Mouse (Mus musculus) liver, embryonic 16.5 days (tissue): ENCODE results near the gene Btnl2. TPM values are rescaled to one million over a fixed set of nuclear protein-coding genes. Genes with fewer than 3 reads are reported as not detected.

ENCODE experiments used
- ATAC-seq: fragments of 200-750 bp; cut with Nextera tagmentation; 2 replicates; pipeline ENCODE4 v1.8.0; 2017; ENCODE audit warnings: low read depth, mild to moderate bottlenecking, moderate number of reproducible peaks, moderate library complexity
- H3K27ac ChIP-seq: fragments of 300-500 bp; sonication (generic); 2 replicates; pipeline ENCODE4 v1.5.1; 2014; ENCODE audit warnings: mild to moderate bottlenecking, low read length
- H3K27me3 ChIP-seq: fragments of 300-500 bp; sonication (generic); 2 replicates; pipeline ENCODE4 v1.6.1; 2014; ENCODE audit warnings: low read depth, low read length, mixed read lengths; ENCODE audit not compliant: control insufficient read depth, insufficient read depth
- H3K36me3 ChIP-seq: fragments of 300-500 bp; sonication (generic); 2 replicates; pipeline ENCODE4 v1.6.1; 2014; ENCODE audit warnings: mild to moderate bottlenecking; ENCODE audit not compliant: control insufficient read depth, insufficient read depth
- H3K4me1 ChIP-seq: fragments of 300-500 bp; sonication (generic); 2 replicates; pipeline ENCODE4 v1.6.1; 2014; ENCODE audit warnings: low read depth, low read length, mixed read lengths; ENCODE audit not compliant: control insufficient read depth
- H3K4me2 ChIP-seq: fragments of 300-500 bp; sonication (generic); 2 replicates; pipeline ENCODE4 v1.6.1; 2014; ENCODE audit warnings: low read depth, low read length, mixed read lengths
- H3K4me3 ChIP-seq: fragments of 300-500 bp; sonication (generic); 2 replicates; pipeline ENCODE4 v1.5.1; 2014; ENCODE audit warnings: low read depth, mild to moderate bottlenecking, low read length
- H3K9ac ChIP-seq: fragments of 300-500 bp; sonication (generic); 2 replicates; pipeline ENCODE4 v1.6.1; 2014; ENCODE audit warnings: low read depth, low read length
- H3K9me3 ChIP-seq: fragments of 300-500 bp; sonication (generic); replicated peaks from 2 replicates; pipeline ENCODE4 v1.6.1; 2016; ENCODE audit warnings: low read length; ENCODE audit not compliant: control insufficient read depth
- WGBS: fragments of 180-500 bp; shearing (Covaris S2); extraction: QIAGEN DNeasy Blood & Tissue Kit; methylation state at CpG from one replicate; pipeline ENCODE4 v1.1.7; 2014; ENCODE audit not compliant: insufficient replicate concordance; 5-methylcytosine and 5-hydroxymethylcytosine counted together
- polyA plus RNA-seq: library from polyadenylated mRNA; unstranded; fragments of >200 nt; fragmentation: Nextera tagmentation; extraction: Ambion mirVana; gene quantifications from 2 replicates; pipeline ENCODE4 v1.2.1, GENCODE M21; 2015

Btnl2 gene
- polyA plus RNA-seq, 1 experiment from 2014 or later = 0.13 TPM

DNA sequence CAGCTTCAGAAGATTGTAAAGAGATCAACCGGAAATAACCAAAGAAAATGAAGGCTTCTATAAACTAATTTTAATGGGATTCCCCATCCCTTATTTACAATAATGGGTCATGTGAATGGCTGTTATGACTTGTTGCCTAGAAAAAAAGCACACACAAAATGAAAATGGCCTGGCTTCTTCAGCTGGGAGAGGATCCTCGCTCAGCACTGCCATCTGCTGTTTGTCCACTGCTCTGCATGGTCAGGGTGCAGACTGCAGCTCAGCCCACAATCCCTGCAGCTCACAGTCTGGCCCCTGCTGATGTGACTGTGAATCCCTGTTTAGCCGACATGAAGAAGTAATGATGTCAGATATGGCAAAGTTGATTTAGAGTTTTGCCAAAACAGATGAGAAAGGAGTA, 41.2 kb upstream of the Btnl2 start:
- H3K27ac ChIP-seq = no peak overlapping the region
- no peak for ATAC-seq
- no peaks in the 10 kb centered on the region for H3K27me3 ChIP-seq
- no peaks in the 10 kb centered on the region; the same call in none of the 2 replicates for H3K4me1 ChIP-seq
- no peak overlapping the region for H3K4me3 ChIP-seq
- no peak overlapping the region for H3K9ac ChIP-seq
- no peaks in the 10 kb centered on the region for H3K9me3 ChIP-seq
- WGBS = 26% methylated on average over 3 of the region's 3 CpGs
- H3K4me2 ChIP-seq = no peak overlapping the region
- no peaks in the 10 kb centered on the region for H3K36me3 ChIP-seq

DNA sequence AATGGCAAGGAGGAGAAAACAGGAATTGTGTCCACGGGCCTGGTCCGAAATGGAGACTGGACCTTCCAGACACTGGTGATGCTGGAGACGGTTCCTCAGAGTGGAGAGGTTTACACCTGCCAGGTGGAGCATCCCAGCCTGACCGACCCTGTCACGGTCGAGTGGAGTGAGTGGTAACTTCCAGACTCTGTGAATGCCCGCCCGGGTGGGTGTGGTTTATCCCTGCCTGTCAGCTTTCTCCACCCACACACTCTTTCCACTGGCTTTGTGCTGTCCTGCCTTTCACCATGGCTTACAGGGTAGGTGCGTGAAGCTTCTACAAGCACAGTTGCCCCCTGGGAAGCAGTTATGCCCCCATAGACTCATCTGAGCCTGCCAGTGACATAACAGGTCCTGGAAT, 40.3 kb upstream of the Btnl2 start:
- 56% methylated on average over 9 of the region's 9 CpGs for WGBS
- Histone ChIP-seq H3K9me3 (no peaks in the 10 kb centered on the region), H3K4me1 (no peaks in the 10 kb centered on the region; the same call in none of the 2 replicates), H3K27ac (no peak overlapping the region), H3K36me3 (no peaks in the 10 kb centered on the region), H3K4me3 (no peak overlapping the region), H3K27me3 (no peaks in the 10 kb centered on the region), H3K9ac (no peak overlapping the region), H3K4me2 (no peak overlapping the region)
- ATAC-seq = no peak

DNA sequence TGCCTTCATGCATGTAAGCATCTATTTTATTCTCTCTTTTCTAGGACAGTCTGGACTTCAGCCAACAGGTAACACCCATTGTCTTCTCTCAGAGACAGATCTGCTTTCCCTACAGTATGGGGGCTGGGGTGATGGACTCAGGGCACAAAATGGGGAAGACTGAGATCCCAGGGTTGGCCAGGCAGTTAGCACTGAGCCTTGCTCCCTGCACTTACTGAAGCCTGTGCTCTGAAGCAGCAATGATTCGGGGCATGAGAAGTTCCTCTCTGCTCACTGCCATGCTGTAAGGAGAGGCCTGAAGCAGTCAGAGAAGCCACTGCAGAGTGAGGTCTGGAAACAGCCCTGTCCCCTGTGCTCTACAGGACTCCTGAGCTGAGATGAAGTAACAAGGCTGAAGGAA, 39.1 kb upstream of the Btnl2 start:
- H3K27ac ChIP-seq = no peak overlapping the region
- ATAC-seq = no peak
- H3K9ac ChIP-seq = no peak overlapping the region
- H3K4me2 ChIP-seq = no peak overlapping the region
- H3K9me3 ChIP-seq = no peaks in the 10 kb centered on the region
- no peaks in the 10 kb centered on the region for H3K4me1 ChIP-seq
- H3K27me3 ChIP-seq = no peaks in the 10 kb centered on the region
- WGBS = 54% methylated on average over 1 of the region's 1 CpGs
- no peaks in the 10 kb centered on the region for H3K36me3 ChIP-seq
- no peak overlapping the region for H3K4me3 ChIP-seq

DNA sequence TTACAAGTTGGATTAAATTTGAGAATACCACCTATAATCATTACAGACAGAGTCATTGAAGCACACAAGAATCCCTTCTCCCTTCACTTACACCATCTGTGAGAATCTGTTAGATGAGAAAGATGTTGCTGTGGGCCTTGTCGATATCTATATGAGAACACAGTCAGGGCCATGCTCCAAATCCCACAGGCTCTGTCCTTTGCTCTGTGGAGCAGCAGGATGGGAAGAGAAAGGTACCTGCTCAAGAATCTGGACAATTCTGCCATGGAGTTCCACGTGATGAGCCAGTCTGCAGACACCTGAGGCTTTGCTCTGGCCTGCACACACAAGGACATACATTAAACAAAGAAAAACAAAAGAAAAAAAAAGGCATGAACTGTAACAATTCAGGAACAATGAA, 37.9 kb upstream of the Btnl2 start:
- WGBS = 46% methylated on average over 2 of the region's 2 CpGs
- no peak overlapping the region for H3K4me3 ChIP-seq
- H3K4me2 ChIP-seq = no peak overlapping the region
- H3K27me3 ChIP-seq = no peaks in the 10 kb centered on the region
- H3K4me1 ChIP-seq = no peaks in the 10 kb centered on the region
- ATAC-seq = no peak
- no peak overlapping the region for H3K27ac ChIP-seq
- no peak overlapping the region for H3K9ac ChIP-seq
- H3K36me3 ChIP-seq = no peaks in the 10 kb centered on the region
- no peaks in the 10 kb centered on the region for H3K9me3 ChIP-seq

DNA sequence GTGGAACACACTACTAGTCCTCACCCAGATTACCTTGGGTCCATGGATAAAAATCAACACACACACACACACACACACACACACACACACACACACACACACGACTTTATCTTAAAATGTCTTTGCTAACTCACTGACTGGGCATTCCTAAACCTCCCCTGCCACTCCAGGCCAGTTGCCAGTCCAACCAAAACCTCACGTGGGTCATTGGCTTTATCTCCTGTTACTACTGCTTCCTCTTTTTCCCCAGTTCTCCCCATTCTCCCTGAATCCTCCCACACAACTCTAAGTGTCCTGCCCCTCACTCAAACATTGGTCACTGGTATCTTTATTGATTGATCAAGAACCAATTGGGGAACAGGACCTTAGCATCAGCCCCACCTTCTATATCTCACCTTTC, 37.3 kb upstream of the Btnl2 start:
- H3K4me1 ChIP-seq = no peaks in the 10 kb centered on the region
- H3K27ac ChIP-seq = no peak overlapping the region
- 19% methylated on average over 2 of the region's 2 CpGs for WGBS
- H3K27me3 ChIP-seq = no peaks in the 10 kb centered on the region
- no peaks in the 10 kb centered on the region for H3K36me3 ChIP-seq
- no peak overlapping the region for H3K4me3 ChIP-seq
- no peak overlapping the region for H3K9ac ChIP-seq
- H3K4me2 ChIP-seq = no peak overlapping the region
- no peak for ATAC-seq
- no peaks in the 10 kb centered on the region for H3K9me3 ChIP-seq

DNA sequence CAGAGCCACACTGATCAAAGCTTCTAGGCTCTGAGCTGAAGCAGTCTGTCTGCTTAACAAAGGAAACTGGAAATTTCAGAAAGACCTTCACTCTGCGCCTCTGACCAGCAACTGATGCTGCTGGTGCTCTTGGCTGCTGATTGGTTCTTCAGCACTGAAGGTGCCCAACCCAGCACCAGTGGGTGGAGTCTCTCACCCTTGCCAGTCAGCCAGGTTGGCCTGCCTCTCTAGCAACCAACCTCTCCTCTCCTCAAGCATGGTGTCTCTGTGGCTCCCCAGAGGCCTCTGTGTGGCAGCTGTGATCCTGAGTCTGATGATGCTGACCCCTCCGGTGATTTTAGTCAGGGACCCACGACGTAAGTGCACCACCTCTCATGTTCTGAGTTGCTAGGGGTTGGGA, 29.2 kb upstream of the Btnl2 start, which contains the start of gene H2-Eb2:
TSS of gene H2-Eb2 (plus strand) at position 230 of the 400 bp plus-strand sequence.
- Histone ChIP-seq H3K27ac (no peak within 1 kb of the TSS), H3K9ac (no peak within 1 kb of the TSS), H3K36me3 (no peaks in the 10 kb centered on the region), H3K27me3 (no peaks in the 10 kb centered on the region), H3K4me1 (no peaks in the 10 kb centered on the region), H3K9me3 (no peaks in the 10 kb centered on the region), H3K4me2 (no peak within 1 kb of the TSS), H3K4me3 (no peak within 1 kb of the TSS)
- no peak for ATAC-seq
- 57% methylated on average over 4 of the region's 4 CpGs for WGBS

DNA sequence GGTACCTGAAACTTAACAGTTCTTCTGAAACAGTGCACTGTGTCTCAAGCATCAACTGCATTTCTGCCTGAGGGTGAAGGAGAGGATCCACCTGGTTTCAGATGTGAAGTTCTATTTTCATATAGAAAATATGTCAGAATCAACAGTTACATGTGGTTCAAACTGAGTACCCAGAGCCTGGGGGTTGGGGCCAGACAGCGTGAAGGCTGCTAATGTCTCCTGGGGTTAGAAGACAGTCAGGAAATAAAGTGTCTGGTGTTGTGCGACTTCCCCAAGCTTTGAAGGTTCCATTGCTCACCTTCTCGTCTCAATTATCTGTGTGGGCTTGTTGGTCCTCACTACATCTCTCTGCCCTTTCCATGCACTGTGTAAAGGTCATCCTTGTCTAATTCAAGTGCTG, 28.2 kb upstream of the Btnl2 start:
- Histone ChIP-seq H3K4me2 (no peak overlapping the region), H3K36me3 (no peaks in the 10 kb centered on the region), H3K4me3 (no peak overlapping the region), H3K9ac (no peak overlapping the region), H3K27ac (no peak overlapping the region), H3K4me1 (no peaks in the 10 kb centered on the region), H3K27me3 (no peaks in the 10 kb centered on the region), H3K9me3 (no peaks in the 10 kb centered on the region)
- WGBS = 49% methylated on average over 3 of the region's 3 CpGs
- ATAC-seq = no peak

DNA sequence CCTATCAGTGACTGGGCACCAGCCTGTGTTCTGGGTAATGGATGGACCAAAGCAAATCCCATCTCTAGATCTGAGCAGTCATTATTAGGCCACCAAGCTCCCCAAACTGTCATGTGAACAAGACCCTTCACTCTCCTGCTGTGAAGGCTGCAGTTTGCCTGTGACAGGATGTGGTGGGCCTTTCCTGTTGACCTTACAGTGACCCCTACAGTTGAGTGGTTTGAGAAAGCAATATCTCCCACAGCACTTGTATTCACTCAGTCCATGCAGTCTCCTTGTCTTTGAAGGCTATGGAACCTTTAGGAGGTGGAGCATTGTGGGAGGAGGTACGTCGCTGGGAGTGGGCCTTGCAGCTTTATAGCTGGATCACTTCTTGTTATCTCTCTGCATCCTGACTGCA, 24.8 kb upstream of the Btnl2 start:
- Histone ChIP-seq H3K27ac (no peak overlapping the region), H3K36me3 (no peaks in the 10 kb centered on the region), H3K4me3 (no peak overlapping the region), H3K9me3 (no peaks in the 10 kb centered on the region), H3K4me1 (no peaks in the 10 kb centered on the region), H3K27me3 (no peaks in the 10 kb centered on the region), H3K4me2 (no peak overlapping the region), H3K9ac (no peak overlapping the region)
- ATAC-seq = no peak
- 24% methylated on average over 2 of the region's 2 CpGs for WGBS

DNA sequence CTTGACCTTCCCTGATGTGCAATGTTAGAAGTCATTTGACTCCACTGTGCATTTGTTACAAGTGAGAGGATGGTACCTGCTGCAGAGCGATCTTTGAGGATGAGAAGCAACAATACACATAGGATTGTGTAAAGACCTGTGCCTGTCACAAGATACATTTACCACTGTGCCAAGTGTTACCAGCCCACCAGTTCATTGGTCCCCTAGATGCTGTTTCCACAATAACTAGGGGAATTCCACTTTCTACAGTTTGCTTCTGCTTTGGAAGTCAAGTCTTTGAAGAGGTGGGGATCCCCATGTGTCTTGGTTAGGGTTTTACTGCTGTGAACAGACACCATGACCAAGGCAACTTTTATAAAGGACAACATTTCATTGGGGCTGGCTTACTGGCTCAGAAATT, 23.4 kb upstream of the Btnl2 start:
- WGBS = 75% methylated on average over 1 of the region's 1 CpGs
- Histone ChIP-seq H3K36me3 (no peaks in the 10 kb centered on the region), H3K9ac (no peak overlapping the region), H3K4me3 (no peak overlapping the region), H3K27me3 (no peaks in the 10 kb centered on the region), H3K4me1 (no peaks in the 10 kb centered on the region), H3K9me3 (no peaks in the 10 kb centered on the region), H3K4me2 (no peak overlapping the region), H3K27ac (no peak overlapping the region)
- no peak for ATAC-seq
